Mouse (Mus musculus): Measurements from ENCODE around the gene Gpr19.

The Gpr19 gene

GRCm38 (mm10) chr6:134922511-134923195 is 24.3 kb upstream of the Gpr19 start:
- no peak for DNase-seq

GRCm38 (mm10) chr6:134921695-134922510 is 23.5 kb upstream of the Gpr19 start:
- DNase-seq = no peak

- peak in 1 of 2 experiments; percentile 54 for DNase-seq
These were observed 22.8 kb upstream of the Gpr19 start for GRCm38 (mm10) chr6:134921014-134921694.

- DNase-seq = peak; percentile 94 to 95
These were observed 22.0 kb upstream of the Gpr19 start, which contains the start of gene Cdkn1b for GRCm38 (mm10) chr6:134920190-134921013. TSS of gene Cdkn1b (plus strand) at chr6:134920401.

GRCm38 (mm10) chr6:134919511-134920189 is 21.3 kb upstream of the Gpr19 start:
- no peak for DNase-seq

- DNase-seq = no peak
These were observed 20.4 kb upstream of the Gpr19 start for GRCm38 (mm10) chr6:134918769-134919168.

GRCm38 (mm10) chr6:134917087-134917486 is 18.7 kb upstream of the Gpr19 start:
- peak; percentile 73 to 76 for DNase-seq

GRCm38 (mm10) chr6:134916641-134917040 is 18.3 kb upstream of the Gpr19 start:
- DNase-seq = peak in 1 of 2 experiments; percentile 23

- DNase-seq = no peak
These were observed 16.1 kb upstream of the Gpr19 start for GRCm38 (mm10) chr6:134914523-134914922.

- no peak for DNase-seq
These were observed 7.4 kb upstream of the Gpr19 start for GRCm38 (mm10) chr6:134905811-134906210.

GRCm38 (mm10) chr6:134903891-134904884 is 5.8 kb upstream of the Gpr19 start:
- DNase-seq = no peak

GRCm38 (mm10) chr6:134903368-134903767 is 5.0 kb upstream of the Gpr19 start:
- DNase-seq = no peak

GRCm38 (mm10) chr6:134897443-134898094 is 809 bp downstream of the Gpr19 start:
- DNase-seq = peak; percentile 95 to 97

- DNase-seq = no peak
These were observed 1.6 kb downstream of the Gpr19 start for GRCm38 (mm10) chr6:134896570-134897436.

GRCm38 (mm10) chr6:134890436-134890835 is 7.9 kb downstream of the Gpr19 start:
- DNase-seq = no peak

- no peak for DNase-seq
These were observed 8.6 kb downstream of the Gpr19 start for GRCm38 (mm10) chr6:134889763-134890162.

- DNase-seq = no peak
These were observed 9.8 kb downstream of the Gpr19 start for GRCm38 (mm10) chr6:134888563-134889017.

GRCm38 (mm10) chr6:134887711-134888449 is 10.5 kb downstream of the Gpr19 start:
- DNase-seq = no peak
